Mouse (Mus musculus) intestine, embryonic 16.5 days (tissue): ENCODE data around the gene Orm3. TPM values are rescaled to one million over a fixed set of nuclear protein-coding genes. Genes with fewer than 3 reads are reported as not detected.

ENCODE experiments used
- ATAC-seq: fragments of 200-750 bp; cut with Nextera tagmentation; 2 replicates; pipeline ENCODE4 v1.8.0; 2017; ENCODE audit warnings: moderate TSS enrichment, moderate library complexity
- H3K27ac ChIP-seq: fragments of 300-500 bp; sonication (generic); 2 replicates; pipeline ENCODE4 v1.5.1; 2014; ENCODE audit warnings: mild to moderate bottlenecking, low read length
- H3K27me3 ChIP-seq: fragments of 300-500 bp; sonication (generic); replicated peaks from 2 replicates; pipeline ENCODE4 v1.6.1; 2014; ENCODE audit warnings: low read length, control low read depth, mixed read lengths; ENCODE audit not compliant: control insufficient read depth, insufficient read depth
- H3K36me3 ChIP-seq: fragments of 300-500 bp; sonication (generic); 2 replicates; pipeline ENCODE4 v1.6.1; 2014; ENCODE audit warnings: low read length, control low read depth; ENCODE audit not compliant: control insufficient read depth, insufficient read depth
- H3K4me1 ChIP-seq: fragments of 300-500 bp; sonication (generic); 2 replicates; pipeline ENCODE4 v1.6.1; 2014; ENCODE audit warnings: low read length, control low read depth, mixed read lengths; ENCODE audit not compliant: control insufficient read depth, insufficient read depth
- H3K4me2 ChIP-seq: fragments of 300-500 bp; sonication (generic); 2 replicates; pipeline ENCODE4 v1.6.1; 2014; ENCODE audit warnings: low read depth, low read length, control low read depth
- H3K4me3 ChIP-seq: fragments of 300-500 bp; sonication (generic); 2 replicates; pipeline ENCODE4 v1.5.1; 2014; ENCODE audit warnings: mild to moderate bottlenecking, low read length
- H3K9ac ChIP-seq: fragments of 300-500 bp; sonication (generic); 2 replicates; pipeline ENCODE4 v1.6.1; 2014; ENCODE audit warnings: low read depth, low read length
- H3K9me3 ChIP-seq: fragments of 300-500 bp; sonication (generic); 2 replicates; pipeline ENCODE4 v1.6.1; 2016; ENCODE audit warnings: low read length, control low read depth; ENCODE audit not compliant: control insufficient read depth
- WGBS: fragments of 180-500 bp; shearing (Covaris S2); extraction: QIAGEN DNeasy Blood & Tissue Kit; methylation state at CpG from one replicate; pipeline ENCODE4 v1.1.7; 2014; 5-methylcytosine and 5-hydroxymethylcytosine counted together
- polyA plus RNA-seq: library from polyadenylated mRNA; unstranded; fragments of >200 nt; fragmentation: Nextera tagmentation; extraction: Ambion mirVana; gene quantifications from 2 replicates; pipeline ENCODE4 v1.2.1, GENCODE M21; 2015

The Orm3 gene
- polyA plus RNA-seq, 1 experiment from 2014 or later = not detected

- Histone ChIP-seq H3K36me3 (no peaks in the 10 kb centered on the region), H3K4me1 (peaks cover 52% of the 10 kb centered on the region), H3K27ac (peak overlapping the region; percentile 92), H3K4me3 (no peak overlapping the region), H3K4me2 (peak overlapping the region; percentile 59; the same call in 1 of the 2 replicates), H3K9ac (peak overlapping the region; percentile 66), H3K27me3 (no peaks in the 10 kb centered on the region), H3K9me3 (no peaks in the 10 kb centered on the region)
- WGBS = 57% methylated on average over 7 of the region's 7 CpGs
- no peak for ATAC-seq
Observed at GRCm38 (mm10) chr4:63404205-63404604, 48.2 kb downstream of the Orm3 start.

GRCm38 (mm10) chr4:63405051-63405450 is 49.1 kb downstream of the Orm3 start:
- Histone ChIP-seq H3K4me1 (peaks cover 61% of the 10 kb centered on the region), H3K9ac (0 out of 2 replicates have a peak overlapping the region, but pooled peaks have one; percentile 66), H3K27ac (peak overlapping the region; percentile 92), H3K36me3 (no peaks in the 10 kb centered on the region), H3K9me3 (no peaks in the 10 kb centered on the region), H3K27me3 (no peaks in the 10 kb centered on the region), H3K4me3 (no peak overlapping the region), H3K4me2 (no peak overlapping the region)
- 21% methylated on average over 7 of the region's 7 CpGs for WGBS
- no peak for ATAC-seq

GRCm38 (mm10) chr4:63405683-63406082 is 49.7 kb downstream of the Orm3 start:
- Histone ChIP-seq H3K4me3 (no peak overlapping the region), H3K27ac (no peak overlapping the region), H3K36me3 (no peaks in the 10 kb centered on the region), H3K4me1 (peaks cover 62% of the 10 kb centered on the region), H3K27me3 (no peaks in the 10 kb centered on the region), H3K9me3 (no peaks in the 10 kb centered on the region), H3K4me2 (no peak overlapping the region), H3K9ac (no peak overlapping the region)
- no peak for ATAC-seq
- 55% methylated on average over 4 of the region's 4 CpGs for WGBS

GRCm38 (mm10) chr4:63408247-63408646 is 52.3 kb downstream of the Orm3 start:
- Histone ChIP-seq H3K27me3 (no peaks in the 10 kb centered on the region), H3K4me2 (0 out of 2 replicates have a peak overlapping the region, but pooled peaks have one; percentile 0), H3K4me3 (no peak overlapping the region), H3K27ac (no peak overlapping the region), H3K4me1 (peaks cover 47% of the 10 kb centered on the region), H3K9ac (peak overlapping the region; percentile 43; the same call in 1 of the 2 replicates), H3K9me3 (no peaks in the 10 kb centered on the region), H3K36me3 (no peaks in the 10 kb centered on the region)
- no peak for ATAC-seq
- 50% methylated on average over 7 of the region's 7 CpGs for WGBS

GRCm38 (mm10) chr4:63408649-63409048 is 52.7 kb downstream of the Orm3 start:
- no peaks in the 10 kb centered on the region for H3K36me3 ChIP-seq
- no peaks in the 10 kb centered on the region for H3K9me3 ChIP-seq
- no peaks in the 10 kb centered on the region for H3K27me3 ChIP-seq
- H3K4me3 ChIP-seq = no peak overlapping the region
- peak; percentile 16 for ATAC-seq
- H3K9ac ChIP-seq = peak overlapping the region; percentile 43; the same call in 1 of the 2 replicates
- H3K4me1 ChIP-seq = peaks cover 43% of the 10 kb centered on the region
- WGBS = 10% methylated on average over 8 of the region's 8 CpGs
- no peak overlapping the region for H3K27ac ChIP-seq
- 0 out of 2 replicates have a peak overlapping the region, but pooled peaks have one; percentile 0 for H3K4me2 ChIP-seq

Other genes with a start within 250 kb of the Orm3 start
- gene Ambp, start 201.4 kb upstream of the Orm3 start, polyA plus RNA-seq = 29.0 and 54.2 TPM in 2 replicates
- gene Kif12, start 184.0 kb upstream of the Orm3 start, polyA plus RNA-seq = 98.5 and 102 TPM in 2 replicates
- 8.1 and 9.6 TPM in 2 replicates for gene Col27a1, start 142.2 kb upstream of the Orm3 start, polyA plus RNA-seq
- not detected in 2 replicates for gene Orm1, start 11.6 kb upstream of the Orm3 start, polyA plus RNA-seq
- gene Orm2, start 6.3 kb downstream of the Orm3 start, polyA plus RNA-seq = not detected in 2 replicates
- gene Akna, start 47.2 kb downstream of the Orm3 start, polyA plus RNA-seq = 5.3 and 5.4 TPM in 2 replicates
- gene Whrn, start 139.8 kb downstream of the Orm3 start, polyA plus RNA-seq = 2.9 and 3.0 TPM in 2 replicates
- 335 TPM in 2 replicates for gene Atp6v1g1, start 188.6 kb downstream of the Orm3 start, polyA plus RNA-seq
- gene Tmem268, start 202.6 kb downstream of the Orm3 start, polyA plus RNA-seq = 15.9 and 18.6 TPM in 2 replicates
- not detected in 2 replicates for gene Gm11213, start 249.1 kb downstream of the Orm3 start, polyA plus RNA-seq